Mouse (Mus musculus) E14TG2a.4 (cell line): Measurements from ENCODE around the gene Ttc28.

Experiments
- CTCF ChIP-seq: conservative IDR thresholded peaks from 2 replicates; pipeline ENCODE4 v1.5.1; 2014; ENCODE audit warnings: low read length
- NANOG ChIP-seq: IDR thresholded peaks from 2 replicates; pipeline ENCODE4 v1.6.1; 2014; ENCODE audit warnings: borderline replicate concordance, low read length, mixed read lengths
- POU5F1 ChIP-seq: IDR thresholded peaks from 2 replicates; pipeline ENCODE4 v1.6.1; 2014; ENCODE audit warnings: low read length, borderline replicate concordance

DNA sequence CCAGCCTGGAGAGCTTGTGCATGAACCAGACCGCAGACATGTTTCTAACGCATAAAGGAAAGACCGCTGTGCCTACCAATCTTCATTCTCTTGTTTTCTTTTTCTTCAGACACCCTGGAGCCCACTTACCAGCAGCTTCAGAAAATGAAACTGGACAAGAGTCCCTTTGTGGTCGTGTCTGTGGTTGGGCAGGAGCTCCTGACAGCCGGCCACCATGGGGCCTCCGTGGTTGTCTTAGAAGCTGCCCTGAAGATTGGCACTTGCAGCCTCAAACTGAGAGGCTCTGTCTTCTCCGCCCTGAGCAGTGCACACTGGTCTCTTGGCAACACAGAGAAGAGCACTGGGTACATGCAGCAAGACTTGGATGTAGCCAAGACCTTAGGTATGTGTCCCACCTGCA is 221.0 kb downstream of the Ttc28 start:
- TF ChIP-seq CTCF (no peak), NANOG (no peak), POU5F1 (no peak)
